33 mouse cellular contexts compared by ENCODE assay signal in the genomic region with DNA sequence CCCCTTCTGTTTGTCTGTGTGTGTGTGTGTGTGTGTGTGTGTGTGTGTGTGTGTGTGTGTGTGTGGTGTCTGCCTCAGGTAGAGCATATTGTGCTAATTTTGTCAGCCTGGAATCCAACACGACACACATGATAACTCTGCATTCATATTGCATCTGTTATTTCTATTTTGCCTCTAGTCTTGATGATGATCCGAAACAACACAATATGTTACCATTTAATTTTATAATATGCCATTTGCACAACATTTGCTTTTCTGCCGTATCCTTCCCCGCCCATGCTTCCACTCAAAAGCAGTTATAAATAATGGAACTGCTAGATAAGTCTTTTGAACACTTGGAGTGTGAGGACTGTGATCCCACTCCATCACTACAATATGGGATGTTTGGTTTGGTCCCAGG.
A peak's percentile ranks its signal among the peaks of the same experiment; 100 is the strongest.
DNase-seq lines count a peak whose midpoint lies in the region; ATAC-seq and TF ChIP-seq lines count a peak whose summit lies in the region.
"Had no signal": no experiment of that assay in that cellular context is flagged by ENCODE, and none has a peak within 500 bp of the region (broad histone marks: within the 10 kb centered on the region; RNA-seq: fewer than 3 reads in every experiment).

No protein-coding gene starts in this region.

- H3K9ac ChIP-seq in forebrain, postnatal 0 days, result no peak overlapping the region
- H3K9ac ChIP-seq: embryonic facial prominence, embryonic 15.5 days; hindbrain, embryonic 13.5 days; limb, embryonic 15.5 days; liver, embryonic 13.5 days; midbrain, embryonic 15.5 days had no signal

- H3K4me1 ChIP-seq in forebrain, postnatal 0 days (ENCODE audit: insufficient read depth), result no peaks in the 10 kb centered on the region
- H3K4me1 ChIP-seq in forebrain, embryonic 10.5 days, result no peaks in the 10 kb centered on the region
- H3K4me1 ChIP-seq: embryonic facial prominence, embryonic 10.5 days; embryonic facial prominence, embryonic 15.5 days; hindbrain, embryonic 13.5 days; limb, embryonic 10.5 days; limb, embryonic 15.5 days; liver, embryonic 13.5 days; midbrain, embryonic 15.5 days had no signal

- DNase-seq in forebrain, postnatal 0 days, result peak; percentile 47
- no peak for DNase-seq in forebrain, embryonic 10.5 days (ENCODE audit: extremely low spot score, low spot score)
- DNase-seq in brain, embryonic 18.5 days (ENCODE audit: low read depth, low spot score), result peak; percentile 22
- peak; percentile 36 for DNase-seq in layer of hippocampus, adult 9-10 months (ENCODE audit: low spot score)
- no peak for DNase-seq in thymus, postnatal 4 days
- DNase-seq in lung, postnatal 10 days, result no peak
- no peak for DNase-seq in retina, embryonic 14.5 days (ENCODE audit: low spot score)
- DNase-seq: adrenal gland, postnatal 14 days; cerebellum, adult 8-10 months; cerebellum, postnatal 25 days; gastrocnemius, adult 2 months; gastrocnemius, postnatal 36 days; heart, adult 18-20 months; heart, postnatal 4 days; kidney, adult 8-10 months; kidney, postnatal 10 days; liver, embryonic 13.5 days; lung, adult 18-20 months; right cerebral cortex, adult 18-20 months; spleen, adult 18-20 months; thymus, adult 18-20 months; thymus, postnatal 25 days had no signal

- H3K4me2 ChIP-seq in forebrain, postnatal 0 days (ENCODE audit: low read depth), result no peak overlapping the region
- H3K4me2 ChIP-seq: embryonic facial prominence, embryonic 15.5 days; heart, embryonic 11.5 days; hindbrain, embryonic 13.5 days; limb, embryonic 15.5 days; liver, embryonic 13.5 days; midbrain, embryonic 15.5 days had no signal

- no peaks in the 10 kb centered on the region for H3K9me3 ChIP-seq in forebrain, postnatal 0 days (ENCODE audit: low read length)
- no peaks in the 10 kb centered on the region for H3K9me3 ChIP-seq in forebrain, embryonic 10.5 days
- H3K9me3 ChIP-seq: embryonic facial prominence, embryonic 10.5 days; embryonic facial prominence, embryonic 15.5 days; hindbrain, embryonic 13.5 days; limb, embryonic 10.5 days; limb, embryonic 15.5 days; liver, embryonic 13.5 days; midbrain, embryonic 15.5 days had no signal

- no peaks in the 10 kb centered on the region for H3K36me3 ChIP-seq in forebrain, postnatal 0 days (ENCODE audit: insufficient read depth)
- H3K36me3 ChIP-seq in forebrain, embryonic 10.5 days (replicated peaks), result no peaks in the 10 kb centered on the region
- H3K36me3 ChIP-seq: embryonic facial prominence, embryonic 10.5 days; embryonic facial prominence, embryonic 15.5 days; hindbrain, embryonic 13.5 days; limb, embryonic 10.5 days; limb, embryonic 15.5 days; liver, embryonic 13.5 days; midbrain, embryonic 15.5 days had no signal

- no peak overlapping the region for H3K4me3 ChIP-seq in forebrain, postnatal 0 days (ENCODE audit: low read depth, low read length)
- no peak overlapping the region for H3K4me3 ChIP-seq in forebrain, embryonic 10.5 days
- H3K4me3 ChIP-seq: embryonic facial prominence, embryonic 10.5 days; embryonic facial prominence, embryonic 15.5 days; gastrocnemius, adult 2 months; hindbrain, embryonic 13.5 days; limb, embryonic 10.5 days; limb, embryonic 15.5 days; liver, embryonic 13.5 days; midbrain, embryonic 15.5 days had no signal

- ATAC-seq in forebrain, postnatal 0 days, result peak; percentile 25; the same call in 1 of the 2 replicates
- ATAC-seq: CD4-positive, CD25-positive, alpha-beta regulatory T cell, adult 4 months; intestine, embryonic 16.5 days; lung, postnatal 0 days; midbrain, embryonic 15.5 days had no signal

- no peaks in the 10 kb centered on the region for H3K27me3 ChIP-seq in forebrain, postnatal 0 days (ENCODE audit: insufficient read depth, low read length)
- no peaks in the 10 kb centered on the region for H3K27me3 ChIP-seq in forebrain, embryonic 10.5 days (ENCODE audit: poor library complexity, severe bottlenecking)
- H3K27me3 ChIP-seq: embryonic facial prominence, embryonic 15.5 days; hindbrain, embryonic 13.5 days; limb, embryonic 15.5 days; liver, embryonic 13.5 days; midbrain, embryonic 15.5 days had no signal

- TF ChIP-seq CTCF in forebrain, postnatal 0 days (IDR thresholded peaks at IDR 0.05; ENCODE audit: low read depth), result no peak

- WGBS in forebrain, postnatal 0 days, result 60% methylated on average over 4 of the region's 4 CpGs
- WGBS in forebrain, embryonic 10.5 days, result 93% methylated on average over 4 of the region's 4 CpGs

- H3K27ac ChIP-seq in forebrain, postnatal 0 days (ENCODE audit: low read depth, low read length), result no peak overlapping the region
- H3K27ac ChIP-seq in forebrain, embryonic 10.5 days, result no peak overlapping the region
- H3K27ac ChIP-seq: embryonic facial prominence, embryonic 10.5 days; embryonic facial prominence, embryonic 15.5 days; gastrocnemius, adult 2 months; hindbrain, embryonic 13.5 days; limb, embryonic 10.5 days; limb, embryonic 15.5 days; liver, embryonic 13.5 days; macrophage; midbrain, embryonic 15.5 days had no signal

Comparison
In these comparisons a context has a peak if more than half of its experiments do, and no peak if none do; other contexts are left out.
1. DNase-seq: peak in forebrain, postnatal 0 days (single experiment), brain, embryonic 18.5 days (single experiment) and layer of hippocampus, adult 9-10 months (single experiment); none in forebrain, embryonic 10.5 days (single experiment), thymus, postnatal 4 days (single experiment), lung, postnatal 10 days (single experiment) and retina, embryonic 14.5 days (single experiment).